Mouse (Mus musculus): ENCODE results near the gene Tbxas1. TPM values are rescaled to one million over a fixed set of nuclear protein-coding genes. Genes with fewer than 3 reads are reported as not detected.
A peak's percentile ranks its signal among the peaks of the same experiment; 100 is the strongest.

Tbxas1 gene
- polyA plus RNA-seq, 1 experiment from 2014 or later = 2.2 TPM

GRCm38 (mm10) chr6:38900073-38900472, 24.9 kb downstream of the Tbxas1 start:
- no peak for DNase-seq (ENCODE audit: low spot score)
- Histone ChIP-seq H3K27me3 (ENCODE audit: control insufficient read depth, insufficient read depth, low read length) (no peaks in the 10 kb centered on the region), H3K27ac (no peak overlapping the region), H3K4me3 (replicated peaks; ENCODE audit: low read length) (no peak overlapping the region), H3K9ac (no peak overlapping the region), H3K4me2 (replicated peaks) (no peak overlapping the region), H3K36me3 (replicated peaks; ENCODE audit: control insufficient read depth, insufficient read depth) (no peaks in the 10 kb centered on the region), H3K4me1 (replicated peaks; ENCODE audit: control insufficient read depth, insufficient read depth, low read length) (no peaks in the 10 kb centered on the region), H3K9me3 (ENCODE audit: control insufficient read depth, low read length) (no peaks in the 10 kb centered on the region)
- no peak for ATAC-seq (ENCODE audit: low FRiP score)
- WGBS = 95% methylated on average over 4 of the region's 4 CpGs

GRCm38 (mm10) chr6:38900479-38901126, 25.4 kb downstream of the Tbxas1 start:
- Histone ChIP-seq H3K27me3 (ENCODE audit: control insufficient read depth, insufficient read depth, low read length) (no peaks in the 10 kb centered on the region), H3K4me3 (replicated peaks; ENCODE audit: low read length) (no peak overlapping the region), H3K4me2 (replicated peaks) (no peak overlapping the region), H3K4me1 (replicated peaks; ENCODE audit: control insufficient read depth, insufficient read depth, low read length) (no peaks in the 10 kb centered on the region), H3K36me3 (replicated peaks; ENCODE audit: control insufficient read depth, insufficient read depth) (no peaks in the 10 kb centered on the region), H3K27ac (no peak overlapping the region), H3K9ac (no peak overlapping the region), H3K9me3 (ENCODE audit: control insufficient read depth, low read length) (no peaks in the 10 kb centered on the region)
- WGBS = 92% methylated on average over 4 of the region's 4 CpGs
- DNase-seq (ENCODE audit: low spot score) = no peak
- ATAC-seq (ENCODE audit: low FRiP score) = no peak

- Histone ChIP-seq H3K4me1 (replicated peaks; ENCODE audit: control insufficient read depth, insufficient read depth, low read length) (no peaks in the 10 kb centered on the region), H3K4me3 (replicated peaks; ENCODE audit: low read length) (no peak overlapping the region), H3K9ac (no peak overlapping the region), H3K9me3 (ENCODE audit: control insufficient read depth, low read length) (no peaks in the 10 kb centered on the region), H3K36me3 (replicated peaks; ENCODE audit: control insufficient read depth, insufficient read depth) (no peaks in the 10 kb centered on the region), H3K27ac (no peak overlapping the region), H3K27me3 (ENCODE audit: control insufficient read depth, insufficient read depth, low read length) (no peaks in the 10 kb centered on the region), H3K4me2 (replicated peaks) (no peak overlapping the region)
- 88% methylated on average over 4 of the region's 4 CpGs for WGBS
- no peak for ATAC-seq (ENCODE audit: low FRiP score)
- DNase-seq (ENCODE audit: low spot score) = no peak
Measured at GRCm38 (mm10) chr6:38901152-38901551, 25.9 kb downstream of the Tbxas1 start.

GRCm38 (mm10) chr6:38901636-38902035, 26.4 kb downstream of the Tbxas1 start:
- ATAC-seq (ENCODE audit: low FRiP score) (no peak), DNase-seq (ENCODE audit: low spot score) (no peak)
- Histone ChIP-seq H3K36me3 (replicated peaks; ENCODE audit: control insufficient read depth, insufficient read depth) (no peaks in the 10 kb centered on the region), H3K27me3 (ENCODE audit: control insufficient read depth, insufficient read depth, low read length) (no peaks in the 10 kb centered on the region), H3K9ac (no peak overlapping the region), H3K27ac (no peak overlapping the region), H3K9me3 (ENCODE audit: control insufficient read depth, low read length) (no peaks in the 10 kb centered on the region), H3K4me2 (replicated peaks) (no peak overlapping the region), H3K4me1 (replicated peaks; ENCODE audit: control insufficient read depth, insufficient read depth, low read length) (no peaks in the 10 kb centered on the region), H3K4me3 (replicated peaks; ENCODE audit: low read length) (no peak overlapping the region)
- WGBS = 82% methylated on average over 3 of the region's 3 CpGs

- Histone ChIP-seq H3K4me1 (replicated peaks; ENCODE audit: control insufficient read depth, insufficient read depth, low read length) (no peaks in the 10 kb centered on the region), H3K36me3 (replicated peaks; ENCODE audit: control insufficient read depth, insufficient read depth) (no peaks in the 10 kb centered on the region), H3K4me3 (replicated peaks; ENCODE audit: low read length) (no peak overlapping the region), H3K4me2 (replicated peaks) (no peak overlapping the region), H3K27ac (no peak overlapping the region), H3K9me3 (ENCODE audit: control insufficient read depth, low read length) (no peaks in the 10 kb centered on the region), H3K9ac (no peak overlapping the region), H3K27me3 (ENCODE audit: control insufficient read depth, insufficient read depth, low read length) (no peaks in the 10 kb centered on the region)
- ATAC-seq (ENCODE audit: low FRiP score) (no peak), DNase-seq (ENCODE audit: low spot score) (no peak)
- WGBS = 92% methylated on average over 10 of the region's 10 CpGs
Measured at GRCm38 (mm10) chr6:38902820-38903439, 27.7 kb downstream of the Tbxas1 start.

GRCm38 (mm10) chr6:38906005-38906404, 30.8 kb downstream of the Tbxas1 start:
- ATAC-seq (ENCODE audit: low FRiP score) = no peak
- Histone ChIP-seq H3K36me3 (replicated peaks; ENCODE audit: control insufficient read depth, insufficient read depth) (no peaks in the 10 kb centered on the region), H3K4me2 (replicated peaks) (no peak overlapping the region), H3K9ac (no peak overlapping the region), H3K4me1 (replicated peaks; ENCODE audit: control insufficient read depth, insufficient read depth, low read length) (no peaks in the 10 kb centered on the region), H3K27ac (no peak overlapping the region), H3K27me3 (ENCODE audit: control insufficient read depth, insufficient read depth, low read length) (no peaks in the 10 kb centered on the region), H3K4me3 (replicated peaks; ENCODE audit: low read length) (no peak overlapping the region), H3K9me3 (ENCODE audit: control insufficient read depth, low read length) (no peaks in the 10 kb centered on the region)
- WGBS = 51% methylated on average over 6 of the region's 6 CpGs
- no peak for DNase-seq (ENCODE audit: low spot score)

- Histone ChIP-seq H3K9ac (no peak overlapping the region), H3K9me3 (ENCODE audit: control insufficient read depth, low read length) (no peaks in the 10 kb centered on the region), H3K27me3 (ENCODE audit: control insufficient read depth, insufficient read depth, low read length) (no peaks in the 10 kb centered on the region), H3K27ac (no peak overlapping the region), H3K36me3 (replicated peaks; ENCODE audit: control insufficient read depth, insufficient read depth) (no peaks in the 10 kb centered on the region), H3K4me3 (replicated peaks; ENCODE audit: low read length) (no peak overlapping the region), H3K4me1 (replicated peaks; ENCODE audit: control insufficient read depth, insufficient read depth, low read length) (peaks cover 7% of the 10 kb centered on the region), H3K4me2 (replicated peaks) (no peak overlapping the region)
- 87% methylated on average over 6 of the region's 6 CpGs for WGBS
- DNase-seq (ENCODE audit: low spot score) = no peak
- no peak for ATAC-seq (ENCODE audit: low FRiP score)
Measured at GRCm38 (mm10) chr6:38908401-38908800, 33.2 kb downstream of the Tbxas1 start.

- no peak overlapping the region for H3K4me3 ChIP-seq (replicated peaks; ENCODE audit: low read length)
- DNase-seq (ENCODE audit: low spot score) (peak; percentile 53), ATAC-seq (ENCODE audit: low FRiP score) (no peak)
- no peaks in the 10 kb centered on the region for H3K27me3 ChIP-seq (ENCODE audit: control insufficient read depth, insufficient read depth, low read length)
- no peaks in the 10 kb centered on the region for H3K36me3 ChIP-seq (replicated peaks; ENCODE audit: control insufficient read depth, insufficient read depth)
- no peaks in the 10 kb centered on the region for H3K9me3 ChIP-seq (ENCODE audit: control insufficient read depth, low read length)
- H3K27ac ChIP-seq = no peak overlapping the region
- whole genome bisulfite sequencing = 65% methylated on average over 3 of the region's 3 CpGs
- H3K4me2 ChIP-seq (replicated peaks) = no peak overlapping the region
- H3K9ac ChIP-seq = no peak overlapping the region
- H3K4me1 ChIP-seq (replicated peaks; ENCODE audit: control insufficient read depth, insufficient read depth, low read length) = peaks cover 10% of the 10 kb centered on the region
Measured at GRCm38 (mm10) chr6:38910828-38911559, 35.8 kb downstream of the Tbxas1 start.

- no peaks in the 10 kb centered on the region for H3K9me3 ChIP-seq (ENCODE audit: control insufficient read depth, low read length)
- no peak for ATAC-seq (ENCODE audit: low FRiP score)
- no peaks in the 10 kb centered on the region for H3K27me3 ChIP-seq (ENCODE audit: control insufficient read depth, insufficient read depth, low read length)
- H3K4me1 ChIP-seq (replicated peaks; ENCODE audit: control insufficient read depth, insufficient read depth, low read length) = peaks cover 10% of the 10 kb centered on the region
- H3K9ac ChIP-seq = no peak overlapping the region
- H3K27ac ChIP-seq = no peak overlapping the region
- no peaks in the 10 kb centered on the region for H3K36me3 ChIP-seq (replicated peaks; ENCODE audit: control insufficient read depth, insufficient read depth)
- DNase-seq (ENCODE audit: low spot score) = no peak
- H3K4me3 ChIP-seq (replicated peaks; ENCODE audit: low read length) = no peak overlapping the region
- no peak overlapping the region for H3K4me2 ChIP-seq (replicated peaks)
Measured at GRCm38 (mm10) chr6:38912121-38912660, 37.0 kb downstream of the Tbxas1 start.

Data from hindbrain, embryonic 14.5 days (tissue).